In the genomic region with DNA sequence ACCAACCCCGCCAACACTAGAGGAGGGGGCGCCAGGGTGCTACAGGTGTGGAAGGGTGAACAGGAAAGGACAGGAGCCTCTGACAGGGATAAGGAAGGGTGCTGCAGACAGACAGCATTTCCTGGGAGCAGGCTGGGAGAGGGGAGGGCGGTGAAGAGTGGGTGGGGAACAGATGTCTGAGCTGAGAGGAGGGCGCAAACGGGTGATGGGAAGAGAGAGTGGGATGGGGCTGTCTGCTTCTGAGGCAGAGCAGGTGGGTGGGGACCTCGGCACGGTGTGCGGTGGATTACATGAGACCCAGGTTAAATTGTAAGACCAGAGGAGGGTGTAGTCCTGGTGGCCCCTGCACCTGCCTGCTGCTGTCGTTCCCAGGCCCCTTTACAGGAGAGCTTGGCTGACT, we compare ENCODE assay signal across 15 mouse cellular contexts. TPM values are rescaled to one million over a fixed set of nuclear protein-coding genes. Genes with fewer than 3 reads are reported as not detected.
DNase-seq lines count a peak whose midpoint lies in the region; ATAC-seq and TF ChIP-seq lines count a peak whose summit lies in the region.
"Had no signal": no experiment of that assay in that cellular context is flagged by ENCODE, and none has a peak within 500 bp of the region (broad histone marks: within the 10 kb centered on the region; RNA-seq: fewer than 3 reads in every experiment).

No protein-coding gene starts in this region.

- no peak overlapping the region for H3K4me3 ChIP-seq in forebrain, postnatal 0 days (ENCODE audit: low read depth, low read length)
- H3K4me3 ChIP-seq in forebrain, embryonic 13.5 days: no peak overlapping the region
- no peak overlapping the region for H3K4me3 ChIP-seq in midbrain, embryonic 14.5 days (replicated peaks; ENCODE audit: low read depth, low read length)
- H3K4me3 ChIP-seq: lung, embryonic 15.5 days; megakaryocyte, embryonic 14.5 days had no signal

- 79% methylated on average over 9 of the region's 9 CpGs for WGBS in forebrain, postnatal 0 days
- WGBS in forebrain, embryonic 13.5 days: 90% methylated on average over 9 of the region's 9 CpGs
- WGBS in midbrain, embryonic 14.5 days: 87% methylated on average over 9 of the region's 9 CpGs

- ATAC-seq in forebrain, postnatal 0 days: peak; percentile 48
- ATAC-seq in forebrain, embryonic 13.5 days: no peak
- ATAC-seq in midbrain, embryonic 14.5 days (ENCODE audit: low FRiP score, low TSS enrichment): no peak

- no peak overlapping the region for H3K9ac ChIP-seq in forebrain, postnatal 0 days
- H3K9ac ChIP-seq in forebrain, embryonic 13.5 days: no peak overlapping the region
- no peak overlapping the region for H3K9ac ChIP-seq in midbrain, embryonic 14.5 days (replicated peaks; ENCODE audit: low read length)
- H3K9ac ChIP-seq: lung, embryonic 15.5 days had no signal

- TF ChIP-seq CTCF in forebrain, postnatal 0 days (IDR thresholded peaks at IDR 0.05; ENCODE audit: low read depth): no peak

- H3K4me2 ChIP-seq in forebrain, postnatal 0 days (ENCODE audit: low read depth): no peak overlapping the region
- no peak overlapping the region for H3K4me2 ChIP-seq in forebrain, embryonic 13.5 days
- H3K4me2 ChIP-seq in midbrain, embryonic 14.5 days (ENCODE audit: low read length): no peak overlapping the region
- H3K4me2 ChIP-seq: lung, embryonic 15.5 days had no signal

- no peak for DNase-seq in forebrain, postnatal 0 days
- DNase-seq in frontal cortex, postnatal 36 days (ENCODE audit: low spot score in 2 of 2): peak; percentile 82 to 85
- peak; percentile 36 to 74 for DNase-seq in layer of hippocampus, postnatal 14 days (ENCODE audit: low spot score in 2 of 2)
- peak; percentile 77 for DNase-seq in right cerebral cortex, postnatal 25 days
- no peak for DNase-seq in cerebellum, postnatal 25 days
- DNase-seq in midbrain, embryonic 14.5 days: no peak
- DNase-seq in heart, postnatal 14 days: no peak
- DNase-seq: adrenal gland, postnatal 25 days; cerebellum, adult 11-12 months; gastrocnemius, postnatal 14 days; kidney, postnatal 4 days; liver had no signal

- H3K27ac ChIP-seq in forebrain, postnatal 0 days (ENCODE audit: low read depth, low read length): no peak overlapping the region
- H3K27ac ChIP-seq in forebrain, embryonic 13.5 days: no peak overlapping the region
- no peak overlapping the region for H3K27ac ChIP-seq in midbrain, embryonic 14.5 days (replicated peaks; ENCODE audit: low read depth, low read length)
- H3K27ac ChIP-seq: lung, embryonic 15.5 days had no signal

- H3K4me1 ChIP-seq in forebrain, postnatal 0 days (ENCODE audit: insufficient read depth): 0 out of 2 replicates have a peak, but pooled peaks cover 5% of the 10 kb centered on the region
- peaks cover 6% of the 10 kb centered on the region for H3K4me1 ChIP-seq in forebrain, embryonic 13.5 days
- H3K4me1 ChIP-seq in midbrain, embryonic 14.5 days (ENCODE audit: control insufficient read depth, insufficient read depth, low read length): no peaks in the 10 kb centered on the region
- H3K4me1 ChIP-seq: lung, embryonic 15.5 days; megakaryocyte, embryonic 14.5 days had no signal

- H3K9me3 ChIP-seq in forebrain, postnatal 0 days (ENCODE audit: low read length): no peaks in the 10 kb centered on the region
- H3K9me3 ChIP-seq in forebrain, embryonic 13.5 days (replicated peaks): 0 out of 2 replicates have a peak, but pooled peaks cover 6% of the 10 kb centered on the region
- H3K9me3 ChIP-seq in midbrain, embryonic 14.5 days (ENCODE audit: control insufficient read depth, low read length): no peaks in the 10 kb centered on the region
- H3K9me3 ChIP-seq: lung, embryonic 15.5 days had no signal

- no peaks in the 10 kb centered on the region for H3K27me3 ChIP-seq in forebrain, postnatal 0 days (ENCODE audit: insufficient read depth, low read length)
- peaks cover 12% of the 10 kb centered on the region for H3K27me3 ChIP-seq in forebrain, embryonic 13.5 days
- peaks cover 7% of the 10 kb centered on the region; the same call in 1 of the 2 replicates for H3K27me3 ChIP-seq in midbrain, embryonic 14.5 days (ENCODE audit: control insufficient read depth, insufficient read depth, low read length)

- intact Hi-C loops in heart, postnatal 14 days (cut with DNase I): no loop called here

- H3K36me3 ChIP-seq in forebrain, postnatal 0 days (ENCODE audit: insufficient read depth): no peaks in the 10 kb centered on the region
- H3K36me3 ChIP-seq in forebrain, embryonic 13.5 days (ENCODE audit: poor library complexity, severe bottlenecking): no peaks in the 10 kb centered on the region
- H3K36me3 ChIP-seq in midbrain, embryonic 14.5 days (ENCODE audit: control insufficient read depth, insufficient read depth, low read length): no peaks in the 10 kb centered on the region
- H3K36me3 ChIP-seq: lung, embryonic 15.5 days had no signal

RNA-seq across cellular contexts. Expression of a gene that starts 39.9 kb away (rescaled TPM):
- total RNA-seq in forebrain, postnatal 0 days (2014; rRNA removed): 22.1 and 26.9 TPM in 2 replicates
- polyA plus RNA-seq in forebrain, postnatal 0 days (2015; fragmentation: Nextera tagmentation; extraction: Ambion mirVana): 11.7 and 15.5 TPM in 2 replicates
- polyA plus RNA-seq in forebrain, embryonic 13.5 days (2015; fragmentation: Nextera tagmentation; extraction: Ambion mirVana): 13.3 and 17.1 TPM in 2 replicates
- total RNA-seq in layer of hippocampus, postnatal 14 days (2021): 100 to 1,000 TPM; 208 to 232 TPM
- polyA plus RNA-seq in midbrain, embryonic 14.5 days (2014; fragmentation: Nextera tagmentation; extraction: Ambion mirVana): 19.0 and 21.1 TPM in 2 replicates
- under 1 TPM; 0.48 to 0.76 TPM for total RNA-seq in heart, postnatal 14 days (2021)

Comparison
In these comparisons a context has a peak if more than half of its experiments do, and no peak if none do; other contexts are left out.
1. DNase-seq: peak in frontal cortex, postnatal 36 days (2 of 2), layer of hippocampus, postnatal 14 days (2 of 2) and right cerebral cortex, postnatal 25 days (single experiment); none in forebrain, postnatal 0 days (single experiment), cerebellum, postnatal 25 days (0 of 2), midbrain, embryonic 14.5 days (single experiment) and heart, postnatal 14 days (0 of 2).
2. RNA of a gene that starts 39.9 kb away (total RNA-seq): 208 to 232 TPM in layer of hippocampus, postnatal 14 days and 22.1 to 26.9 TPM in forebrain, postnatal 0 days; 0.48 to 0.76 TPM in heart, postnatal 14 days; every median in the first group is over 10 times any median in the second.